10 mouse cellular contexts compared by ENCODE assay signal in genomic region chr3:129680258-129680657, GRCm38 (mm10).
DNase-seq lines count a peak whose midpoint lies in the region; ATAC-seq and TF ChIP-seq lines count a peak whose summit lies in the region.
"Had no signal": no experiment of that assay in that cellular context is flagged by ENCODE, and none has a peak within 500 bp of the region (broad histone marks: within the 10 kb centered on the region; RNA-seq: fewer than 3 reads in every experiment).

No protein-coding gene starts in this region.

- ATAC-seq in kidney, embryonic 14.5 days (ENCODE audit: low FRiP score, low TSS enrichment): no peak
- ATAC-seq in inflammation-experienced regulatory T-cells, adult 6 months: no peak
- ATAC-seq: Patski had no signal

- no peaks in the 10 kb centered on the region for H3K27me3 ChIP-seq in kidney, embryonic 14.5 days (ENCODE audit: control insufficient read depth, insufficient read depth, low read length)
- no peaks in the 10 kb centered on the region for H3K27me3 ChIP-seq in thymus, adult 2 months (ENCODE audit: control insufficient read depth, insufficient read depth, low read length)
- H3K27me3 ChIP-seq: megakaryocyte, embryonic 14.5 days; Patski had no signal

- peak; percentile 8 for DNase-seq in adrenal gland, adult 2 months
- no peak for DNase-seq in adrenal gland, adult 8-10 months
- peak; percentile 22 for DNase-seq in kidney, adult 11 months
- peak; percentile 34 for DNase-seq in urinary bladder, postnatal 14 days (ENCODE audit: low spot score)
- DNase-seq in urinary bladder, postnatal 10 days (ENCODE audit: low spot score): no peak
- DNase-seq in thymus, adult 2 months: no peak

- H3K4me3 ChIP-seq in kidney, embryonic 14.5 days (ENCODE audit: low read length): no peak overlapping the region
- no peak overlapping the region for H3K4me3 ChIP-seq in thymus, adult 2 months (ENCODE audit: control insufficient read depth, insufficient read depth, low read length)
- H3K4me3 ChIP-seq: megakaryocyte, embryonic 14.5 days had no signal

- no peak for TF ChIP-seq CTCF in thymus, adult 2 months (IDR thresholded peaks at IDR 0.05; ENCODE audit: borderline replicate concordance, control insufficient read depth, extremely low read depth, insufficient read depth, low read length, poor library complexity)

- 59% methylated on average over 5 of the region's 5 CpGs for WGBS in kidney, embryonic 14.5 days
- 89% methylated on average over 5 of the region's 5 CpGs for WGBS in thymus, adult 2 months

- no peak overlapping the region for H3K27ac ChIP-seq in kidney, embryonic 14.5 days (ENCODE audit: low read depth, low read length)
- H3K27ac ChIP-seq in thymus, adult 2 months (ENCODE audit: control insufficient read depth, insufficient read depth, low read length): no peak overlapping the region

- no peaks in the 10 kb centered on the region; the same call in 1 of the 2 replicates for H3K36me3 ChIP-seq in kidney, embryonic 14.5 days (ENCODE audit: control insufficient read depth, insufficient read depth, low read length)
- no peaks in the 10 kb centered on the region for H3K36me3 ChIP-seq in thymus, adult 2 months (ENCODE audit: control insufficient read depth, insufficient read depth, low read length)

- H3K4me1 ChIP-seq in kidney, embryonic 14.5 days (ENCODE audit: control insufficient read depth, insufficient read depth, low read length): no peaks in the 10 kb centered on the region
- H3K4me1 ChIP-seq in thymus, adult 2 months (replicated peaks; ENCODE audit: control insufficient read depth, insufficient read depth, low read length): no peaks in the 10 kb centered on the region
- H3K4me1 ChIP-seq: megakaryocyte, embryonic 14.5 days had no signal

- TF ChIP-seq POLR2A in thymus, adult 2 months (IDR thresholded peaks at IDR 0.05; ENCODE audit: control insufficient read depth, extremely low read depth, insufficient read depth, low read length, poor library complexity): no peak

- no peak overlapping the region for H3K4me2 ChIP-seq in kidney, embryonic 14.5 days (replicated peaks; ENCODE audit: low read depth, low read length)

- H3K9me3 ChIP-seq in kidney, embryonic 14.5 days (ENCODE audit: control insufficient read depth, low read length): no peaks in the 10 kb centered on the region
- H3K9me3 ChIP-seq: megakaryocyte, embryonic 14.5 days had no signal

- no peak overlapping the region for H3K9ac ChIP-seq in kidney, embryonic 14.5 days (ENCODE audit: low read depth, low read length)

Comparison
In these comparisons a context has a peak if more than half of its experiments do, and no peak if none do; other contexts are left out.
1. DNase-seq: peak in adrenal gland, adult 2 months (single experiment), kidney, adult 11 months (single experiment) and urinary bladder, postnatal 14 days (single experiment); none in adrenal gland, adult 8-10 months (single experiment), urinary bladder, postnatal 10 days (single experiment) and thymus, adult 2 months (single experiment).